Mouse (Mus musculus) intestine, postnatal 0 days (tissue): ENCODE data around the gene Gimap9. TPM values are rescaled to one million over a fixed set of nuclear protein-coding genes. Genes with fewer than 3 reads are reported as not detected.

Experiments used
- ATAC-seq: fragments of 200-750 bp; cut with Nextera tagmentation; 2 replicates; pipeline ENCODE4 v1.8.0; 2017; ENCODE audit warnings: mild to moderate bottlenecking, moderate TSS enrichment, moderate library complexity
- H3K27ac ChIP-seq: fragments of 300-500 bp; sonication (generic); 2 replicates; pipeline ENCODE4 v1.5.1; 2014; ENCODE audit warnings: mild to moderate bottlenecking, low read depth, low read length, moderate library complexity
- H3K27me3 ChIP-seq: fragments of 300-500 bp; sonication (generic); replicated peaks from 2 replicates; pipeline ENCODE4 v1.6.1; 2014; ENCODE audit warnings: low read length, mixed read lengths; ENCODE audit not compliant: control insufficient read depth, insufficient read depth
- H3K36me3 ChIP-seq: fragments of 300-500 bp; sonication (generic); 2 replicates; pipeline ENCODE4 v1.6.1; 2014; ENCODE audit warnings: mild to moderate bottlenecking, moderate library complexity; ENCODE audit not compliant: control insufficient read depth, insufficient read depth
- H3K4me1 ChIP-seq: fragments of 300-500 bp; sonication (generic); replicated peaks from 2 replicates; pipeline ENCODE4 v1.6.1; 2014; ENCODE audit warnings: antibody characterized with exemption, low read length, mixed read lengths; ENCODE audit not compliant: control insufficient read depth, insufficient read depth
- H3K4me2 ChIP-seq: fragments of 300-500 bp; sonication (generic); replicated peaks from 2 replicates; pipeline ENCODE4 v1.6.1; 2014; ENCODE audit warnings: low read depth, mild to moderate bottlenecking, moderate library complexity
- H3K4me3 ChIP-seq: fragments of 300-500 bp; sonication (generic); 2 replicates; pipeline ENCODE4 v1.5.1; 2014; ENCODE audit warnings: low read depth, low read length
- H3K9ac ChIP-seq: fragments of 300-500 bp; sonication (generic); 2 replicates; pipeline ENCODE4 v1.6.1; 2014; ENCODE audit warnings: mild to moderate bottlenecking, low read depth, low read length
- H3K9me3 ChIP-seq: fragments of 300-500 bp; sonication (generic); 2 replicates; pipeline ENCODE4 v1.6.1; 2016; ENCODE audit warnings: mixed run types; ENCODE audit not compliant: control insufficient read depth
- CTCF ChIP-seq: sonication (generic); IDR thresholded peaks from 2 replicates; pipeline ENCODE4 v1.5.1; 2016; ENCODE audit warnings: low read depth, mild to moderate bottlenecking, control low read depth, antibody characterized with exemption, moderate library complexity
- WGBS: fragments of 180-500 bp; shearing (Covaris S2); extraction: QIAGEN DNeasy Blood & Tissue Kit; methylation state at CpG from one replicate; pipeline ENCODE4 v1.1.7; 2014; 5-methylcytosine and 5-hydroxymethylcytosine counted together
- polyA plus RNA-seq: library from polyadenylated mRNA; unstranded; fragments of >200 nt; fragmentation: Nextera tagmentation; extraction: Ambion mirVana; gene quantifications from 2 replicates; pipeline ENCODE4 v1.2.1, GENCODE M21; 2015

The Gimap9 gene
- polyA plus RNA-seq, 1 experiment from 2014 or later: 9.9 TPM

- ATAC-seq: no peak
Observed at GRCm38 (mm10) chr6:48668022-48668421, 7.9 kb upstream of the Gimap9 start.

GRCm38 (mm10) chr6:48669446-48669969 lies 6.4 kb upstream of the Gimap9 start:
- no peak overlapping the region for H3K4me3 ChIP-seq
- H3K9ac ChIP-seq: no peak overlapping the region

More at GRCm38 (mm10) chr6:48668022-48668421, 7.9 kb upstream of the Gimap9 start:
- TF ChIP-seq CTCF: no peak
- H3K4me3 ChIP-seq: no peak overlapping the region
- H3K27ac ChIP-seq: no peak overlapping the region
- no peaks in the 10 kb centered on the region for H3K27me3 ChIP-seq
- no peaks in the 10 kb centered on the region for H3K36me3 ChIP-seq
- peaks cover 4% of the 10 kb centered on the region for H3K4me1 ChIP-seq
- H3K9me3 ChIP-seq: no peaks in the 10 kb centered on the region
- H3K9ac ChIP-seq: no peak overlapping the region
- no peak overlapping the region for H3K4me2 ChIP-seq

DNA sequence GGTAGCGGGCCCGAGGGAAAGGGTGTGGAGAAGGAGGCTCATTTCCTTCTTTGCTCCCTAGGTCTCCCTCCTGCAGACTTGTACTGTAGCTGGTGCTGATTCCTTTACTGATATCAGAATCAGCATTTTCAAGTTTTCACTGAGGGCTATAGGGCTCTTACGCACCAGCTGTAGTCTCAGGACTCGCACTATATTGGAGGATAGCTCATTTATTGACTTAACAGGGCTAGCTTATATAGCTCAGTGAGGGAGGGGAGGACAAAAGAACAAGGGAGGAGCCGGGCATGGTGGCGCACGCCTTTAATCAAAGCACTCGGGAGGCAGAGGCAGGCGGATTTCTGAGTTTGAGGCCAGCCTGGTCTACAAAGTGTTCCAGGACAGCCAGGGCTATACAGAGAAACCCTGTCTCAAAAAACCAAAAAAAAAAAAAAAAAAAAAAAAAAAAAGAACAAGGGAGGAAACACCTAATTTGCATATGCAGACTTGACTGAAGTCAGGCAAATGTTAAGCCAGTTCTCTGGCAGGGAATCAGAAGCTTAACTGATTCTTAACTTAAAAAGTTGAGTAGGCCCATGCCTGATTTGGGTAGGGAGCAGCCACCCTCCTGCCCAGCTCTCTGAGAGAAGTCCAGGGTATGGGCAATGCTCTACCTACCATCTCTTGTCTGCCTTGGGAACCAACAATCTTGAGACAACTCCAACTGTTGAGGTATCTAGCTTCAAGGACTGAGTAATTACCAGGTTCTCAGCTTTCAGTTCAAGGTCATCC lies 1.5 kb upstream of the Gimap9 start:
- no peak for TF ChIP-seq CTCF
- no peak overlapping the region for H3K27ac ChIP-seq
- ATAC-seq: no peak

More at GRCm38 (mm10) chr6:48669446-48669969, 6.4 kb upstream of the Gimap9 start:
- no peak for ATAC-seq
- no peaks in the 10 kb centered on the region for H3K27me3 ChIP-seq
- H3K9me3 ChIP-seq: no peaks in the 10 kb centered on the region
- no peak overlapping the region for H3K4me2 ChIP-seq
- no peak for TF ChIP-seq CTCF
- H3K36me3 ChIP-seq: no peaks in the 10 kb centered on the region
- peaks cover 4% of the 10 kb centered on the region for H3K4me1 ChIP-seq
- no peak overlapping the region for H3K27ac ChIP-seq
- 78% methylated on average over 2 of the region's 2 CpGs for WGBS

DNA sequence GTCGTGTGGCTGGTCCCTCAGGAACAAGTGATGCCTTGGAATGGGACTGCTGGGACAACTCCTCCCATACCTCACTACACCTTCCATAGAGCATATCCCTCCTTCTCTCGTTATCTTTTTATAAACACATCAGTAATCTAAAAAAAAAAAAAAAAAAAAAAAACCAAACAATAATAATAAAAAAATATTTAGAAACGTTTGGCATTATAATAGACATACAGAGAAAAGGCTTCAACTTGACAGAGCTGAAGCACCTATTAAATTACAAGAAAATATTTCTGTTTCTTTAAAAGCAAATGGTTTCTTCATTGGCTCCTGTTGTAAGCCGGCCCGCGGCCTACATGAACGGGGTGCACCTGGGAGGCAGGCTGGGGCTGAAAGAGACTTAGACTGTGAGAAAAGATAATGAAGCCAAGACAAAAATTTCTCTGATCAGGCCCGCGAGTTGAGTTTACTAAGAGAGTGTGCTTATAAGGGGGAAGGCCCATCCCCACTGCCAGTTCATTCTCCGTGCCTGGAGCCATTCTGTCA lies 464 bp upstream of the Gimap9 start:
- 0 out of 2 replicates have a peak, but pooled peaks have one; percentile 8 for ATAC-seq
- no peaks in the 10 kb centered on the region; the same call in 1 of the 2 replicates for H3K4me1 ChIP-seq
- H3K9ac ChIP-seq: peak overlapping the region; percentile 35; the same call in 1 of the 2 replicates
- 28% methylated on average over 10 of the region's 10 CpGs for WGBS
- peak overlapping the region; percentile 47; the same call in 1 of the 2 replicates for H3K27ac ChIP-seq
- peak overlapping the region; percentile 39 for H3K4me3 ChIP-seq
- H3K4me2 ChIP-seq: peak overlapping the region; percentile 64
- H3K36me3 ChIP-seq: no peaks in the 10 kb centered on the region
- no peaks in the 10 kb centered on the region for H3K9me3 ChIP-seq
- TF ChIP-seq CTCF: no peak
- no peaks in the 10 kb centered on the region for H3K27me3 ChIP-seq

More for the DNA sequence above, 1.5 kb upstream of the Gimap9 start:
- Histone ChIP-seq H3K27me3 (no peaks in the 10 kb centered on the region), H3K36me3 (no peaks in the 10 kb centered on the region), H3K4me3 (no peak overlapping the region), H3K4me1 (no peaks in the 10 kb centered on the region; the same call in 1 of the 2 replicates), H3K4me2 (no peak overlapping the region), H3K9me3 (no peaks in the 10 kb centered on the region), H3K9ac (no peak overlapping the region)
- 69% methylated on average over 9 of the region's 9 CpGs for WGBS

GRCm38 (mm10) chr6:48676860-48677415 lies 1.0 kb downstream of the Gimap9 start:
- Histone ChIP-seq H3K4me1 (no peaks in the 10 kb centered on the region; the same call in 1 of the 2 replicates), H3K4me2 (peak overlapping the region; percentile 64), H3K27ac (no peak overlapping the region), H3K9me3 (no peaks in the 10 kb centered on the region), H3K4me3 (peak overlapping the region; percentile 39; the same call in 1 of the 2 replicates), H3K27me3 (no peaks in the 10 kb centered on the region), H3K9ac (no peak overlapping the region), H3K36me3 (no peaks in the 10 kb centered on the region)
- no peak for ATAC-seq
- no peak for TF ChIP-seq CTCF
- 73% methylated on average over 5 of the region's 5 CpGs for WGBS
